Mouse (Mus musculus): ENCODE data around the gene Slc38a3. TPM values are rescaled to one million over a fixed set of nuclear protein-coding genes. Genes with fewer than 3 reads are reported as not detected.

The Slc38a3 gene
- polyA plus RNA-seq, 1 experiment from 2014 or later = 7.2 TPM

- DNase-seq (ENCODE audit: low spot score) = no peak
- Histone ChIP-seq H3K27me3 (ENCODE audit: control insufficient read depth, insufficient read depth, low read length) (no peaks in the 10 kb centered on the region), H3K9me3 (ENCODE audit: control insufficient read depth, low read length) (no peaks in the 10 kb centered on the region), H3K4me3 (ENCODE audit: low read depth, low read length) (no peak overlapping the region), H3K36me3 (ENCODE audit: control insufficient read depth, insufficient read depth, low read length) (no peaks in the 10 kb centered on the region), H3K27ac (ENCODE audit: low read depth, low read length) (no peak overlapping the region), H3K9ac (ENCODE audit: low read length) (no peak overlapping the region), H3K4me2 (ENCODE audit: low read depth) (no peak overlapping the region), H3K4me1 (ENCODE audit: control insufficient read depth, insufficient read depth, low read length) (no peaks in the 10 kb centered on the region)
- no peak for ATAC-seq (ENCODE audit: insufficient read depth, low FRiP score, low TSS enrichment)
- 85% methylated on average over 2 of the region's 2 CpGs for WGBS
Observed at GRCm38 (mm10) chr9:107653474-107653873, 15.9 kb downstream of the Slc38a3 start.

DNA sequence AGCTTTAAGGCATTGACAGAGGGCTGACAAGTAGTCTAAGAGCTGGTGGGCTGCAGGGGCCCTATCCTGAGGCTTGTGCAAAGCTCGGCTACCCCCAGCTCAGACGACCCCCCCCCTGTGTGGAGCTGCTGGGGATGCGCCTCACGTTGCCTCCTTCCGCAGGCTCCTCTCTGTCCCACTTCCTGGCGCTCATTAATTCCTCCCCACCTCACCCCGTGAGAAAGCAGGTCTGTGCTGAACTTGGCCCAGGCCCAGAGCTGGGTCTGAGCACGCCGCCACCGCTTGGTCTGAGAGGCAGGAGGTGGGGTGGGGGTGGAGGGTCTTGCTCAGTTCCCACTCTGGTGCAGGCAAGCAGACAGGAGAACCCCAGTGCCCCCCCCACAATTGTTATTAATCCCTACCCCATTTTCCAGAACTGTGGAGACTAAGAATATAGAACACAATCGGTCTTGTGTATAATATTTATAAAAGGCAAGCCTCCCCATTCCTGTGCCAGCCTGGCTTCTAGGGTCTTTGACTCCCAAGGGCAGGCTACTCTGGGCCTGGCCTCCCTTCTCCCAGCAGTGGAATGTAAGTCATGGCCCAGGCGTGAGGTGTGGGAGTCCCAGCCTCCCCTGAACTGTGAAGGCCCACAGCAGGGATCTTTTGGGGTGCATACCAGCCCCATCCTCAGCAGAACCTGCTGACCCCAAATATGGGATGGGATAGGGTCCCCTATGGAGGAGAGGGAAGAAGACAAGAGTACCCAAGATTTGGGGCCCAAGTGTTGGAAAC, 18.4 kb downstream of the Slc38a3 start:
- Histone ChIP-seq H3K4me2 (ENCODE audit: low read depth) (no peak overlapping the region), H3K36me3 (ENCODE audit: control insufficient read depth, insufficient read depth, low read length) (no peaks in the 10 kb centered on the region), H3K27me3 (ENCODE audit: control insufficient read depth, insufficient read depth, low read length) (no peaks in the 10 kb centered on the region), H3K27ac (ENCODE audit: low read depth, low read length) (0 out of 2 replicates have a peak overlapping the region, but pooled peaks have one; percentile 14), H3K9me3 (ENCODE audit: control insufficient read depth, low read length) (no peaks in the 10 kb centered on the region), H3K4me1 (ENCODE audit: control insufficient read depth, insufficient read depth, low read length) (no peaks in the 10 kb centered on the region), H3K4me3 (ENCODE audit: low read depth, low read length) (no peak overlapping the region), H3K9ac (ENCODE audit: low read length) (no peak overlapping the region)
- peak; percentile 24 for DNase-seq (ENCODE audit: low spot score)
- WGBS = 54% methylated on average over 12 of the region's 12 CpGs
- ATAC-seq (ENCODE audit: insufficient read depth, low FRiP score, low TSS enrichment) = peak; percentile 31; the same call in 1 of the 2 replicates

DNA sequence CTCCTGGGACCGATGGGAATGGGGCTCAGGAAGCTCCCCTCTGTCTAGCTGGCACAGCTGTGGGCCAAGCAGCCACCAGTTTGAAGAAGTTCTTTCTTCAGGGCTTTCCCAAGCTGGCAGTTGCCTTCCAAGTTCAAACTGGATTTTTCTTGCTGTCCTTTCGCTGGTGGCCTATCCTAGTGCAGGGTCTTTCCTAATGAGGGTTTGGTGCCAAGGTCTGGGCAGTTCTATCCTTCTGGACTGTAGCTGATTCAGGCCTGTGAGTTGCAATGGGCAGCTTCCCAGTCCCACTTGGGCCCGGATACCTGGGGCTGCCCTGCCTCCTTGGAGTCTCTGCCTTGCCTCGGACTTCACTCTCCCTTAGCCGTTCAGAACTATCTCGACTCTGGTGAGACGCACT, 19.1 kb downstream of the Slc38a3 start:
- Histone ChIP-seq H3K4me2 (ENCODE audit: low read depth) (no peak overlapping the region), H3K27ac (ENCODE audit: low read depth, low read length) (no peak overlapping the region), H3K4me1 (ENCODE audit: control insufficient read depth, insufficient read depth, low read length) (no peaks in the 10 kb centered on the region), H3K4me3 (ENCODE audit: low read depth, low read length) (no peak overlapping the region), H3K27me3 (ENCODE audit: control insufficient read depth, insufficient read depth, low read length) (no peaks in the 10 kb centered on the region), H3K36me3 (ENCODE audit: control insufficient read depth, insufficient read depth, low read length) (no peaks in the 10 kb centered on the region), H3K9ac (ENCODE audit: low read length) (no peak overlapping the region), H3K9me3 (ENCODE audit: control insufficient read depth, low read length) (no peaks in the 10 kb centered on the region)
- WGBS = 74% methylated on average over 7 of the region's 7 CpGs
- DNase-seq (ENCODE audit: low spot score) (no peak), ATAC-seq (ENCODE audit: insufficient read depth, low FRiP score, low TSS enrichment) (no peak)

- Histone ChIP-seq H3K27ac (ENCODE audit: low read depth, low read length) (no peak overlapping the region), H3K9me3 (ENCODE audit: control insufficient read depth, low read length) (no peaks in the 10 kb centered on the region), H3K4me2 (ENCODE audit: low read depth) (no peak overlapping the region), H3K36me3 (ENCODE audit: control insufficient read depth, insufficient read depth, low read length) (no peaks in the 10 kb centered on the region), H3K27me3 (ENCODE audit: control insufficient read depth, insufficient read depth, low read length) (no peaks in the 10 kb centered on the region), H3K4me1 (ENCODE audit: control insufficient read depth, insufficient read depth, low read length) (peaks cover 2% of the 10 kb centered on the region; the same call in 1 of the 2 replicates), H3K9ac (ENCODE audit: low read length) (no peak overlapping the region), H3K4me3 (ENCODE audit: low read depth, low read length) (no peak overlapping the region)
- no peak for DNase-seq (ENCODE audit: low spot score)
- 81% methylated on average over 3 of the region's 3 CpGs for WGBS
- ATAC-seq (ENCODE audit: insufficient read depth, low FRiP score, low TSS enrichment) = no peak
Observed at GRCm38 (mm10) chr9:107648767-107649166, 20.6 kb downstream of the Slc38a3 start.

- H3K4me1 ChIP-seq (ENCODE audit: control insufficient read depth, insufficient read depth, low read length) = peaks cover 2% of the 10 kb centered on the region; the same call in 1 of the 2 replicates
- H3K27ac ChIP-seq (ENCODE audit: low read depth, low read length) = no peak overlapping the region
- H3K36me3 ChIP-seq (ENCODE audit: control insufficient read depth, insufficient read depth, low read length) = no peaks in the 10 kb centered on the region
- no peaks in the 10 kb centered on the region for H3K9me3 ChIP-seq (ENCODE audit: control insufficient read depth, low read length)
- no peak overlapping the region for H3K4me2 ChIP-seq (ENCODE audit: low read depth)
- no peaks in the 10 kb centered on the region for H3K27me3 ChIP-seq (ENCODE audit: control insufficient read depth, insufficient read depth, low read length)
- no peak for DNase-seq (ENCODE audit: low spot score)
- H3K4me3 ChIP-seq (ENCODE audit: low read depth, low read length) = no peak overlapping the region
- WGBS = 82% methylated on average over 6 of the region's 6 CpGs
- no peak overlapping the region for H3K9ac ChIP-seq (ENCODE audit: low read length)
- ATAC-seq (ENCODE audit: insufficient read depth, low FRiP score, low TSS enrichment) = no peak
Observed at GRCm38 (mm10) chr9:107646975-107647374, 22.4 kb downstream of the Slc38a3 start.

GRCm38 (mm10) chr9:107645577-107645976, 23.8 kb downstream of the Slc38a3 start:
- H3K27me3 ChIP-seq (ENCODE audit: control insufficient read depth, insufficient read depth, low read length) = no peaks in the 10 kb centered on the region
- H3K9me3 ChIP-seq (ENCODE audit: control insufficient read depth, low read length) = no peaks in the 10 kb centered on the region
- no peak overlapping the region for H3K4me3 ChIP-seq (ENCODE audit: low read depth, low read length)
- H3K9ac ChIP-seq (ENCODE audit: low read length) = no peak overlapping the region
- H3K27ac ChIP-seq (ENCODE audit: low read depth, low read length) = no peak overlapping the region
- DNase-seq (ENCODE audit: low spot score) (peak; percentile 87), ATAC-seq (ENCODE audit: insufficient read depth, low FRiP score, low TSS enrichment) (peak; percentile 67)
- H3K36me3 ChIP-seq (ENCODE audit: control insufficient read depth, insufficient read depth, low read length) = no peaks in the 10 kb centered on the region
- 8% methylated on average over 5 of the region's 5 CpGs for WGBS
- no peak overlapping the region for H3K4me2 ChIP-seq (ENCODE audit: low read depth)
- peaks cover 2% of the 10 kb centered on the region; the same call in 1 of the 2 replicates for H3K4me1 ChIP-seq (ENCODE audit: control insufficient read depth, insufficient read depth, low read length)

- Histone ChIP-seq H3K9me3 (ENCODE audit: control insufficient read depth, low read length) (no peaks in the 10 kb centered on the region), H3K9ac (ENCODE audit: low read length) (peak overlapping the region; percentile 52), H3K27ac (ENCODE audit: low read depth, low read length) (no peak overlapping the region), H3K36me3 (ENCODE audit: control insufficient read depth, insufficient read depth, low read length) (no peaks in the 10 kb centered on the region), H3K4me3 (ENCODE audit: low read depth, low read length) (no peak overlapping the region), H3K4me1 (ENCODE audit: control insufficient read depth, insufficient read depth, low read length) (peaks cover 3% of the 10 kb centered on the region), H3K27me3 (ENCODE audit: control insufficient read depth, insufficient read depth, low read length) (no peaks in the 10 kb centered on the region), H3K4me2 (ENCODE audit: low read depth) (no peak overlapping the region; the same call in 1 of the 2 replicates)
- 54% methylated on average over 7 of the region's 7 CpGs for WGBS
- DNase-seq (ENCODE audit: low spot score) = no peak
- ATAC-seq (ENCODE audit: insufficient read depth, low FRiP score, low TSS enrichment) = peak; percentile 48; the same call in 1 of the 2 replicates
Observed at GRCm38 (mm10) chr9:107645153-107645510, 24.2 kb downstream of the Slc38a3 start.

DNA sequence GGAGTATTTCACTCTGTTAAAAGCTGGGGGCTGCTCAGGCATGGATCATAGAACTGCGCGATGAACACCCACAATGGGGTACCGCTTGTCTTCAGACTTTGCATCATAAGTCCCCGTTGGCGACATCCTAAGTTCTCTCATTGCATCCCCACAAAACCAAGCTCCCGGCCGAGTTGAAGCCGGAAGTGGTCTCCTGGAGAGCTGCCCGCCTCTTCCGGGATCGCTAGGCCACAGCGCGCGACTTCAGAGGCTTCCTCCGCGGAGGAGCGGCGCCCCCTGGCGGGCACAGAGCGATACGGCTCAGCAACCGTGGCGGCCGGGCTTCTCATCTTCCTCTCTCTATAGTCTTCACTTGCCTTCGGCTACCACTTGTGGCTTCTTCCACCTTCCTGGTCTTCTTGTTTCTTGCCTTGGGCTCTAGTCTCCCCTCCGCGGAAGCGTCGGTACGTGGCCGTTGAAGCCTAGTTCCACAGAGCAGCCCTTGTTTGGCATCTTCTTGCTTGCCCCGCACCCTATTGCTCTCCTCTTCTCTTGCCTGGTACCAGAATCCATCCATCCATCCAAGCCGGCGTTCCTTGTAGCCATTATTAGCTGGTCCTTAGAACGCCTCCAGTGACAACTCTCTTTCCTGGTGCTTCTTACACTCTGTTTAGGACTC, 24.7 kb downstream of the Slc38a3 start:
- peak; percentile 43 for ATAC-seq (ENCODE audit: insufficient read depth, low FRiP score, low TSS enrichment)
- Histone ChIP-seq H3K9ac (ENCODE audit: low read length) (peak overlapping the region; percentile 52), H3K27ac (ENCODE audit: low read depth, low read length) (no peak overlapping the region), H3K9me3 (ENCODE audit: control insufficient read depth, low read length) (no peaks in the 10 kb centered on the region), H3K27me3 (ENCODE audit: control insufficient read depth, insufficient read depth, low read length) (no peaks in the 10 kb centered on the region), H3K4me1 (ENCODE audit: control insufficient read depth, insufficient read depth, low read length) (peaks cover 5% of the 10 kb centered on the region), H3K4me2 (ENCODE audit: low read depth) (peak overlapping the region; percentile 33), H3K4me3 (ENCODE audit: low read depth, low read length) (peak overlapping the region; percentile 14; the same call in 1 of the 2 replicates), H3K36me3 (ENCODE audit: control insufficient read depth, insufficient read depth, low read length) (no peaks in the 10 kb centered on the region)
- DNase-seq (ENCODE audit: low spot score) = peak; percentile 94
- 5% methylated on average over 35 of the region's 35 CpGs for WGBS

All from neural tube, embryonic 11.5 days (tissue).